Mouse (Mus musculus) embryonic facial prominence, embryonic 14.5 days (tissue): ENCODE results near the gene Polr2m. TPM values are rescaled to one million over a fixed set of nuclear protein-coding genes. Genes with fewer than 3 reads are reported as not detected.
"Not testable (repeated sequence)": the region's sequence is repeated elsewhere in the genome, so short reads cannot be mapped to it uniquely, and the experiment has no call there.

Experiments used
- ATAC-seq: fragments of 200-750 bp; cut with Nextera tagmentation; 2 replicates; pipeline ENCODE4 v1.8.0; 2017; ENCODE audit warnings: low read depth, moderate number of reproducible peaks, moderate TSS enrichment
- DNase-seq: peaks from one replicate; pipeline ENCODE4 v3.0.0-alpha.2; 2015; ENCODE audit warnings: low spot score
- H3K27ac ChIP-seq: fragments of 300-500 bp; sonication (generic); replicated peaks from 2 replicates; pipeline ENCODE4 v1.5.1; 2014; ENCODE audit warnings: low read depth, mild to moderate bottlenecking, low read length, moderate library complexity
- H3K27me3 ChIP-seq: fragments of 300-500 bp; sonication (generic); replicated peaks from 2 replicates; pipeline ENCODE4 v1.6.1; 2014; ENCODE audit warnings: low read length; ENCODE audit not compliant: control insufficient read depth, insufficient read depth
- H3K36me3 ChIP-seq: fragments of 300-500 bp; sonication (generic); 2 replicates; pipeline ENCODE4 v1.6.1; 2014; ENCODE audit warnings: low read length, mixed read lengths; ENCODE audit not compliant: control insufficient read depth, insufficient read depth
- H3K4me1 ChIP-seq: fragments of 300-500 bp; sonication (generic); 2 replicates; pipeline ENCODE4 v1.6.1; 2014; ENCODE audit warnings: antibody characterized with exemption, low read length; ENCODE audit not compliant: control insufficient read depth, insufficient read depth
- H3K4me2 ChIP-seq: fragments of 300-500 bp; sonication (generic); 2 replicates; pipeline ENCODE4 v1.6.1; 2014; ENCODE audit warnings: low read depth, mild to moderate bottlenecking, low read length, moderate library complexity, mixed read lengths
- H3K4me3 ChIP-seq: fragments of 300-500 bp; sonication (generic); 2 replicates; pipeline ENCODE4 v1.5.1; 2014; ENCODE audit warnings: low read depth, mild to moderate bottlenecking, low read length
- H3K9ac ChIP-seq: fragments of 300-500 bp; sonication (generic); 2 replicates; pipeline ENCODE4 v1.6.1; 2014; ENCODE audit warnings: low read depth, mild to moderate bottlenecking, low read length, moderate library complexity, mixed read lengths
- H3K9me3 ChIP-seq: fragments of 300-500 bp; sonication (generic); 2 replicates; pipeline ENCODE4 v1.6.1; 2016; ENCODE audit warnings: low read length; ENCODE audit not compliant: control insufficient read depth
- WGBS: fragments of 180-500 bp; shearing (Covaris S2); extraction: QIAGEN DNeasy Blood & Tissue Kit; methylation state at CpG from one replicate; pipeline ENCODE4 v1.1.7; 2014; 5-methylcytosine and 5-hydroxymethylcytosine counted together
- polyA plus RNA-seq: library from polyadenylated mRNA; unstranded; fragments of >200 nt; fragmentation: Nextera tagmentation; extraction: Ambion mirVana; gene quantifications from 2 replicates; pipeline ENCODE4 v1.2.1, GENCODE M21; 2014

Polr2m gene
- polyA plus RNA-seq, 1 experiment from 2014 or later, result 302 TPM

DNA sequence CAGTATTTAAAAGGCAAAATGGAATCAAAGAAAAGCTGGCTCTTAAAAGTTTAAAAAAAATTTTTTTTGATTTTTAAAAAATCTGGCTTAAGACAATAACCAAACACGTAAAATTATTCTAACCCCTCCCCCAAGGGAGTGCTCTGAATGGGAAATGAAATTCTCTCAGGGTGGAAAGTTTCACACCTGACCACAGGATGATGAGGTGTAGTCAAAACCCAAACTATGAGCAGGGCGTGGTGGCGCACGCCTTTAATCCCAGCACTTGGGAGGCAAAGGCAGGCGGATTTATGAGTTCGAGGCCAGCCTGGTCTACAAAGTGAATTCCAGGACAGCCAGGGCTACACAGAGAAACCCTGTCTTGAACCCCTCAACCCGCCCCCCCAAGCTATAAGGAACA, 1.9 kb downstream of the Polr2m start:
- Histone ChIP-seq H3K36me3 (peaks cover 47% of the 10 kb centered on the region), H3K4me3 (peak overlapping the region; percentile 88), H3K4me2 (peak overlapping the region; percentile 68), H3K9ac (peak overlapping the region; percentile 99; the same call in 1 of the 2 replicates)
- not testable (repeated sequence) for H3K4me1 ChIP-seq, ATAC-seq, DNase-seq, H3K9me3 ChIP-seq, H3K27me3 ChIP-seq, H3K27ac ChIP-seq
- WGBS, result 87% methylated on average over 7 of the region's 7 CpGs

DNA sequence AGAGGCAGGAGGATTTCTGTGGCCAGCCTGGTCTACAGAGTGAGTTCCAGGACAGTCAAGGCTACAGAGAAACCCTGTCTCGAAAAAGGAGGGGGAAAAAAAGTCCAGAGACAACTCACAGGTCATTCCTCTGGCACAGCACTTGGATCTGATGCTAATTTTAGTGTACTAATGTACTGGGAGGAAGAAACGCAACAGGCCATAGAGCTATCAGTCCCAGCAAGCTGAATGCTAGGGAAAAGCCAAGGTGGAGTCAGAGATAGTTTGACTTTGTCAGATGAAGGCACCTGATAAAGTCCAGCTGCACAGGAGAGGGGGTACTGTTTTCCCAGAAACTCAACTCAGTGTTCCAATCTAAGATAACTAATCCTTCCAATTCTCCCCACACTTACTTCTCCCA, 5.4 kb downstream of the Polr2m start:
- H3K4me3 ChIP-seq, result no peak overlapping the region
- no peaks in the 10 kb centered on the region for H3K27me3 ChIP-seq
- 93% methylated on average over 2 of the region's 2 CpGs for WGBS
- no peak overlapping the region for H3K9ac ChIP-seq
- H3K9me3 ChIP-seq, result peaks cover 5% of the 10 kb centered on the region; the same call in 1 of the 2 replicates
- peaks cover 2% of the 10 kb centered on the region; the same call in 1 of the 2 replicates for H3K4me1 ChIP-seq
- H3K4me2 ChIP-seq, result no peak overlapping the region
- peaks cover 80% of the 10 kb centered on the region for H3K36me3 ChIP-seq
- no peak overlapping the region for H3K27ac ChIP-seq
- DNase-seq (no peak), ATAC-seq (no peak)

DNA sequence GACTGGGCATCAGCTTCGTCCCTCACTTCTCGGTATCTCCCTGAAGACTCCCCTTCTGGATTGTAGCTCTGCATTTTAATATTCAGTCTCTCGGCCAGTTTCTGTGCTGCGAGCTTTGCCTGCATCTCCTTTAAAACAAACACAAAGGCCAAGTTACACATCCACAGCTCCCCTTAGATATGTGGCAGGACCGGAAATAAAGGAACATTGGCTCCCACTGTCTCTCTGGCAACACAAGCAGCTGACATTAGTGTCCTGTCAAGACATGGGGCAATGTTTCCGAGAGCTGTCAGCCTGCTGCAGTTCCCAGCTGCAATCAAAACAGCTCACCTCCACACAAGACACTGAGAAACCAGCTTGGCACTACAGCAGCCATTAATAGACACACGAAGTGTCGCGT, 6.3 kb downstream of the Polr2m start:
- peaks cover 86% of the 10 kb centered on the region for H3K36me3 ChIP-seq
- peaks cover 5% of the 10 kb centered on the region; the same call in 1 of the 2 replicates for H3K9me3 ChIP-seq
- ATAC-seq (no peak), DNase-seq (no peak)
- H3K9ac ChIP-seq, result no peak overlapping the region
- peaks cover 2% of the 10 kb centered on the region; the same call in 1 of the 2 replicates for H3K4me1 ChIP-seq
- 95% methylated on average over 9 of the region's 9 CpGs for WGBS
- no peaks in the 10 kb centered on the region for H3K27me3 ChIP-seq
- H3K4me3 ChIP-seq, result no peak overlapping the region
- H3K4me2 ChIP-seq, result no peak overlapping the region
- no peak overlapping the region for H3K27ac ChIP-seq

DNA sequence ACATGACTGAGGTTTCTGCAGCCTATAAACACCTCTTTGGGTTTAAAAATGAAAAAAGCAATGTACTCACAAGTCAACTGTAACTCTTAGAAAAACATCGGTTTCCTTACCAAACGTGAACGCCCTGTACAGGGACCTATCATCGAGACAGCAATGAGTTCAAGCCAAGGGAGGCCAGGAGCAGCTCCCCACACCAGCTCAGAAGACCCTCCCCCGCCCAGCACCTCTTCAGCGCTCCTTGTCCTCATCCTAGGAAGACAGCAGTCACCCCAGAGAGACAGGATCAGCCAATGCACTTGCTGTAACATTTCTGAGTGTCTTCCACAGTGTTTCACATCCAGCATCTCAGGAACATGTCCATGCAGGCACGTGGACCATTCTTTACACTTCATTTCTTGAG, 7.1 kb downstream of the Polr2m start:
- Histone ChIP-seq H3K36me3 (peaks cover 94% of the 10 kb centered on the region), H3K27me3 (no peaks in the 10 kb centered on the region), H3K27ac (no peak overlapping the region), H3K4me2 (no peak overlapping the region), H3K4me1 (no peaks in the 10 kb centered on the region), H3K4me3 (no peak overlapping the region), H3K9me3 (peaks cover 5% of the 10 kb centered on the region; the same call in 1 of the 2 replicates), H3K9ac (no peak overlapping the region)
- DNase-seq, result no peak
- WGBS, result 95% methylated on average over 7 of the region's 7 CpGs
- ATAC-seq, result no peak

DNA sequence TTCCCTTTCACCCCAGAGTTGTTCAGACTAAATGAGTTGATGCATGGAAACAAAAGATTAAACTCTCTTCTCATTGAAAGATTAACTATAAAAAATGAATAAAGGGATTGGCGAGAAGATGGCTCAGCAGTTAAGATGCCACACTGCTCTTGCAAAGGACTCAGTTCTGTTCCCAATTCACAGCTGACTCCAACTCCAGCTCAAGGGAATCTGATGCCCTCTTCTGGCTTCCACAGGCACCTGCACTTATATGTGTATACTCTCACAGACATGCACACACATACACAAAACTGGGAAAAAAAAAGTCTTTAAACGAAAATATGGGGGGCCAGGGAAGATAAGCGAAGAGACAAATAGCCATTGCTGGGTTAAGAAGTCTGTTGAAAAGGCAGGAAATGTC, 9.1 kb downstream of the Polr2m start:
- Histone ChIP-seq H3K4me1 (no peaks in the 10 kb centered on the region), H3K27me3 (no peaks in the 10 kb centered on the region), H3K4me3 (no peak overlapping the region), H3K36me3 (peaks cover 74% of the 10 kb centered on the region), H3K9me3 (peaks cover 5% of the 10 kb centered on the region; the same call in 1 of the 2 replicates), H3K9ac (no peak overlapping the region), H3K4me2 (no peak overlapping the region), H3K27ac (no peak overlapping the region)
- ATAC-seq (no peak), DNase-seq (no peak)
- WGBS, result 96% methylated on average over 3 of the region's 3 CpGs

DNA sequence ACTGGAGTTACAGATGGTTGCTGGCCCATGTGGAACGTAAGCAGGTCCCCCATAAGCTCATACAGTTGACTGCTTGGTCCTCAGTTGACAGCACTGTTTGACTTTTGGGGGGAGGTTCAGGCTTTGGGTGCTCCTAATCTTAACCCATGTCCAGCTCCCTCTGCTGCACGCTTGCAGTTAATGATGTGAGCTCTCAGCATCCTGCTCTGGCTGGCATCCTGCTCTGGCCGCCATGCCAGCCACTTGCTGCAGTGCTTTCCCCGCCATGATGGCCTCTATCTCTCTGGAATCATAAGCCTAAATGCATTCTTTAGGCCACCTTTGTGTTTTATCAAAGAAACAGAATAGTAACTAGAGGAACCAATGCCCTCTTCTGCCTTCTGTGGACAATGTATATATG, 10.2 kb downstream of the Polr2m start:
- Histone ChIP-seq H3K27me3 (no peaks in the 10 kb centered on the region), H3K4me2 (no peak overlapping the region), H3K4me3 (no peak overlapping the region), H3K9ac (no peak overlapping the region), H3K36me3 (peaks cover 64% of the 10 kb centered on the region), H3K27ac (no peak overlapping the region), H3K4me1 (no peaks in the 10 kb centered on the region), H3K9me3 (peaks cover 5% of the 10 kb centered on the region; the same call in 1 of the 2 replicates)
- DNase-seq (no peak), ATAC-seq (no peak)
- 95% methylated on average over 4 of the region's 4 CpGs for WGBS

DNA sequence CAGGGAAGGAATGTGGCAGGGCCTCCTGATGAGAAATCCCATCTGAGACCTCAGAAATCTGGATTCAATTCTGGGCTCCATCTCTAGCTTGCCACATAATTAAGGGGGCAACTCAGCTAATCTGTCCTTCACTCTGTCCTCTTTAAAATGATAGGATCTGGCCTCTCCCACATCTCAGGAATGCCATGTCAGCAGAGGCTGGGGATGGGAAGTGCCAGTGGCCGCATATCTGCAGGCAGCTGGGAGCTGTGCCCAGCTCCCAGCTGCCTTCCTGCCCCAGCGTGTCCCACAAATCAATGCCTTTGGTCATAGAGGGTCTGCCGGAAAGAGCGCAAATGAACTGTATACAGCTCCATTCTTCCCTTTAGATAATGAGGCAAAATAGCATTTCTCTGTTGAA, 18.3 kb downstream of the Polr2m start:
- no peak overlapping the region for H3K9ac ChIP-seq
- DNase-seq, result peak; percentile 54
- no peaks in the 10 kb centered on the region for H3K27me3 ChIP-seq
- ATAC-seq, result peak; percentile 41; the same call in 1 of the 2 replicates
- H3K4me3 ChIP-seq, result no peak overlapping the region
- no peaks in the 10 kb centered on the region for H3K9me3 ChIP-seq
- no peak overlapping the region for H3K4me2 ChIP-seq
- peaks cover 5% of the 10 kb centered on the region; the same call in 1 of the 2 replicates for H3K4me1 ChIP-seq
- no peaks in the 10 kb centered on the region for H3K36me3 ChIP-seq
- WGBS, result 51% methylated on average over 4 of the region's 4 CpGs
- no peak overlapping the region for H3K27ac ChIP-seq

DNA sequence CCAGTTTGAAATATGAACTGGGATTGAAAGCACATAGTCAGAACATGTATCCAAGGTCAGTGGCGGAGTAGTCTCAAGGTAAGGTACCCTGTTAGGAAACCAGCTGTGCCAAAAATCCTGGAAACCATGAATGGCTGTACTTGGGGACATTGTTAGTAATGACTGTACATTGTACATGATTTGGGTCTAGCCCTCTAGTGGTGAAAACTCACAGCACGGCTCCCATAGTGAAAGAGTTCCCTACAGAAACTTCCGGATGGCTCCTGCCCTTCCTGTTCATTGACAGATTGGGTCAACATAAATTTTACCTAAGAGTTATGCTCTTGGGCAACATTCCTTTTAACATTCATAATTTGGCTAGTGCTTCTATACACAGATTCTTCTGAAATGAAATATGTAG, 19.6 kb downstream of the Polr2m start:
- no peak overlapping the region for H3K4me2 ChIP-seq
- H3K9ac ChIP-seq, result no peak overlapping the region
- no peak overlapping the region for H3K27ac ChIP-seq
- H3K4me3 ChIP-seq, result no peak overlapping the region
- no peaks in the 10 kb centered on the region for H3K27me3 ChIP-seq
- WGBS, result 73% methylated on average over 3 of the region's 3 CpGs
- H3K9me3 ChIP-seq, result no peaks in the 10 kb centered on the region
- ATAC-seq (no peak), DNase-seq (peak; percentile 39)
- H3K4me1 ChIP-seq, result peaks cover 5% of the 10 kb centered on the region; the same call in 1 of the 2 replicates
- H3K36me3 ChIP-seq, result no peaks in the 10 kb centered on the region

DNA sequence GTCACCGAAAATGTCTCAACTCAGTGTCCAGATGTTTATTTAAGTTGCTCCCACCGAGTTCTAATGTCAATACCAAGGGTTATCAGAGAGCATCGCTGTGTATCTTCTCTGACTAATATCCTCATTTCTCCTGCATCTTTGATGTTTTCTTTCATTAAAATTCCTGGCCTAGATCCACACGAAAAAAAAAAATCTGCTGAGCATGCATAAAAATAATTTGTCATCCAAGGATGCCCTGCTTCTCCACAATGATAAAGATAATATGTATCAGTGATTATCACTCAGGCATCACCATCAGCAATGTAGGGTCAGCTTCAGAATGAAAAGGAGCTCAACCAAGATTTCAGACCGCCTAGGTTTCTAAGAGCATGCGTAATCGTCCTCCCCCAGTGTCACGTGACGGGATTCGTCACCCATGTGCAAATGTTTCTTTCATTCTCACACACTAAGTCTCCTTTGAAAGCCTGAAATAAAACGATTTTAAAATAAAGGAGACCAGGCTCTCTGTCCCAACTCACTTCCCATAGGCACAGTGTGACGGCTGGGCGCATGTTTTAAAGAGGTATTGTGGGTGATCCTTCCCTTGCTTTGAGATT, 22.6 kb downstream of the Polr2m start:
- no peaks in the 10 kb centered on the region for H3K27me3 ChIP-seq
- H3K9me3 ChIP-seq, result no peaks in the 10 kb centered on the region
- H3K36me3 ChIP-seq, result no peaks in the 10 kb centered on the region
- ATAC-seq, result no peak
- WGBS, result 66% methylated on average over 13 of the region's 13 CpGs
- no peak overlapping the region for H3K9ac ChIP-seq
- no peak overlapping the region for H3K27ac ChIP-seq
- peaks cover 5% of the 10 kb centered on the region; the same call in 1 of the 2 replicates for H3K4me1 ChIP-seq
- no peak overlapping the region for H3K4me3 ChIP-seq
- no peak for DNase-seq
- H3K4me2 ChIP-seq, result no peak overlapping the region
